15 mouse cellular contexts compared by ENCODE assay signal in genomic region chr6:111584851-111585250, GRCm38 (mm10).
DNase-seq lines count a peak whose midpoint lies in the region; ATAC-seq and TF ChIP-seq lines count a peak whose summit lies in the region.
"Had no signal": no experiment of that assay in that cellular context is flagged by ENCODE, and none has a peak within 500 bp of the region (broad histone marks: within the 10 kb centered on the region; RNA-seq: fewer than 3 reads in every experiment).

No protein-coding gene starts in this region.

- TF ChIP-seq POLR2A in limb, embryonic 14.5 days (IDR thresholded peaks at IDR 0.05; ENCODE audit: borderline replicate concordance, extremely low read depth, insufficient read depth, insufficient read length), result no peak

- DNase-seq in limb, embryonic 14.5 days (ENCODE audit: low spot score), result peak; percentile 55
- no peak for DNase-seq in limb, embryonic 10.5 days (ENCODE audit: low spot score)
- DNase-seq in gastrocnemius, postnatal 25 days, result peak; percentile 76
- DNase-seq in heart, postnatal 4 days, result peak; percentile 59
- DNase-seq in lung, postnatal 4 days, result peak; percentile 69 to 87
- no peak for DNase-seq in thymus, postnatal 0 days (ENCODE audit: low spot score)
- DNase-seq in spleen, postnatal 14 days (ENCODE audit: low spot score in 2 of 2), result no peak
- no peak for DNase-seq in adrenal gland, postnatal 36 days
- DNase-seq: adrenal gland, adult 8-10 months; kidney, adult 9 months; liver, postnatal 0 days; thymus, postnatal 25 days had no signal

- H3K27ac ChIP-seq in limb, embryonic 14.5 days (replicated peaks; ENCODE audit: low read depth, low read length), result no peak overlapping the region
- H3K27ac ChIP-seq in limb, embryonic 10.5 days, result no peak overlapping the region

- no peak overlapping the region for H3K9ac ChIP-seq in limb, embryonic 14.5 days (ENCODE audit: low read depth, low read length, severe bottlenecking)
- H3K9ac ChIP-seq: liver, postnatal 0 days had no signal

- no peak for ATAC-seq in limb, embryonic 14.5 days (ENCODE audit: low FRiP score, low read depth)
- ATAC-seq: CD4-positive, CD25-positive, alpha-beta regulatory T cell, adult 4 months; forebrain, embryonic 16.5 days; liver, postnatal 0 days; Patski had no signal

- 63% methylated on average over 2 of the region's 2 CpGs for whole genome bisulfite sequencing in limb, embryonic 14.5 days
- WGBS in limb, embryonic 10.5 days, result 75% methylated on average over 2 of the region's 2 CpGs

- H3K36me3 ChIP-seq in limb, embryonic 14.5 days (ENCODE audit: control insufficient read depth, insufficient read depth, low read length), result no peaks in the 10 kb centered on the region
- H3K36me3 ChIP-seq in limb, embryonic 10.5 days, result no peaks in the 10 kb centered on the region

- no peak overlapping the region for H3K4me2 ChIP-seq in limb, embryonic 14.5 days (replicated peaks; ENCODE audit: low read depth, low read length, severe bottlenecking)

- no peaks in the 10 kb centered on the region for H3K9me3 ChIP-seq in limb, embryonic 14.5 days (ENCODE audit: control insufficient read depth, low read length)
- H3K9me3 ChIP-seq in limb, embryonic 10.5 days (replicated peaks), result no peaks in the 10 kb centered on the region

- H3K4me3 ChIP-seq in limb, embryonic 14.5 days (replicated peaks; ENCODE audit: low read length), result no peak overlapping the region
- H3K4me3 ChIP-seq in limb, embryonic 10.5 days, result no peak overlapping the region

- H3K4me1 ChIP-seq in limb, embryonic 14.5 days (ENCODE audit: control insufficient read depth, insufficient read depth, low read length), result no peaks in the 10 kb centered on the region
- H3K4me1 ChIP-seq in limb, embryonic 10.5 days, result no peaks in the 10 kb centered on the region

- H3K27me3 ChIP-seq in limb, embryonic 14.5 days (ENCODE audit: control insufficient read depth, insufficient read depth, low read length), result no peaks in the 10 kb centered on the region
- no peaks in the 10 kb centered on the region for H3K27me3 ChIP-seq in limb, embryonic 10.5 days (ENCODE audit: low read depth, poor library complexity, severe bottlenecking)
- H3K27me3 ChIP-seq: Patski had no signal

Comparison
In these comparisons a context has a peak if more than half of its experiments do, and no peak if none do; other contexts are left out.
1. DNase-seq: peak in limb, embryonic 14.5 days (single experiment), gastrocnemius, postnatal 25 days (single experiment), heart, postnatal 4 days (single experiment) and lung, postnatal 4 days (2 of 2); none in limb, embryonic 10.5 days (single experiment), thymus, postnatal 0 days (single experiment), spleen, postnatal 14 days (0 of 2) and adrenal gland, postnatal 36 days (0 of 2).